Mouse (Mus musculus): ENCODE results near the gene Sgca.

DNA sequence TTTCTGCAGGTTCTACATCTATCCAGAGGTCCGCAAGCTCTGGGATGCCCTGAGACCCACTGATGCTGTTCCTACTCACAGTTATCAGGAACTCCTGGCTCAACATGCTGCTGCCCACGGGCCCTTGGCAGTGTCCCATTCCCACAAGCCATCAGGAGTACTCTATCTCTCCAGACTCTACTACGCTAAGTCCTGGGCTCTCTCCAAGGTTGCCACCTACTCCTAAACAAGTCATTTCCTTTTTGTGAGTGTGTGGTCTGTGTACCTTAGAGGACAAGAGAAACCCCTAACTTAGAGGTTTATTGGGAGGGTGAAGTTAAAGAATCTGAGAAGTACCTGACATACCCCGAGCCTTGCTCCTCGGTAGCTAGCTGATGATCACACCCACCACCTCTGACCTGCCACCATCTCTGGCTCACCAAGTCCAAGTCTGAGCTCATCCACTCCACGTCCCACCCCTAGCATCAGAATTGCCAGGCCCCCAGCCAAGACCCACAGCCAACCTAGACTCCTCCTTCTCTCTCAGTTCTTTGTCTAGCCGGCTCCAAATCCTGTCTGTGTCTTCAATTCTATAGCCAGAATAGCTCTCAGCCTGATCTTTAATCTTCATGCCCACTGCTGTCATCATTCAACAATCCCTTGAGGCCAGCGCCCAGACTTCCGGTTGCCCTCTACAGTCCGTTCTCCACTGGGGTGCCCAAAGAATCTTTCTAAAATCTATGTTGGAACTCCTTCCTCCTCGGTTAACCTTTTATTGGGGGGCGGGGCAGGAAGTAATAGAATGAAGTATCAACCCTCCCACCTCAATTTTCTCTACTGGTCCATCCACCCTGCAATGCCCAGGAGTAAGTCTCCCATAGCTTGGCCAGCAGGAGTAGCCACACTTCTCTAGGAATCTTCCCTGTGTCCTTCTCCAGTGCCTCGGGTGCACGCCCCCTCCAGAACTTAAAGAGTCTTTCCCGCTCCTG, 32.8 kb upstream of the Sgca start:
- no peak for TF ChIP-seq POLR2A (IDR thresholded peaks at IDR 0.05; ENCODE audit: borderline replicate concordance, extremely low read depth, low read depth, low read length)
- no peak for TF ChIP-seq CTCF (IDR thresholded peaks at IDR 0.05; ENCODE audit: insufficient read depth, low read length)

Measured in lung, adult 2 months (tissue).